Mouse (Mus musculus): ENCODE results near the gene Gabrp.

DNA sequence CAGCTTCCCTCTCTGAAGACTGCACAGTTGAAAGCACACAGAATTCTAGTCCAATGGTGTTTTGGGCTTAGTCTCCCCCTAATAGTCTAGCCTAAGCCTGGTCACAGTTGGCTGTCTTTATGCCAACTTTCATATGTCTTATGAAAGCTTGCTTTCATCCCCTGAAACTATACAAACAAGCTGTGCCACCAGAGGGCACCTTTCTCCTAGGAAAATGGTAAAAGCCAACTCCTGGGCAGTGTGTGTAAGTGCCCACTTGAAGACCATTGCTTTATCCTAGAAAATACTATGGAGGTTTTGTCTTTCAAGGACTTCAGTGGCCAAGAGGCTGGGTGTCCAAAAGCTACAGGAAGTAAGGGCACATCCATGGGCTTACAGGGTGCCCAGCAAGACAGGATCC, 8.3 kb downstream of the Gabrp start:
- TF ChIP-seq POLR2A (IDR thresholded peaks at IDR 0.05; ENCODE audit: borderline replicate concordance, insufficient read depth, low read length) (no peak), CTCF (IDR thresholded peaks at IDR 0.05; ENCODE audit: borderline replicate concordance, insufficient read depth, low read depth, low read length) (0 out of 2 replicates have a peak, but pooled peaks have one; percentile 3)
